Mouse (Mus musculus) lung, postnatal 36 days (tissue): ENCODE results near the gene Slc22a5.

Source experiments
- DNase-seq: peaks from one replicate; pipeline ENCODE4 v3.0.0; 2022; ENCODE audit warnings: mixed read lengths

Slc22a5 gene

DNA sequence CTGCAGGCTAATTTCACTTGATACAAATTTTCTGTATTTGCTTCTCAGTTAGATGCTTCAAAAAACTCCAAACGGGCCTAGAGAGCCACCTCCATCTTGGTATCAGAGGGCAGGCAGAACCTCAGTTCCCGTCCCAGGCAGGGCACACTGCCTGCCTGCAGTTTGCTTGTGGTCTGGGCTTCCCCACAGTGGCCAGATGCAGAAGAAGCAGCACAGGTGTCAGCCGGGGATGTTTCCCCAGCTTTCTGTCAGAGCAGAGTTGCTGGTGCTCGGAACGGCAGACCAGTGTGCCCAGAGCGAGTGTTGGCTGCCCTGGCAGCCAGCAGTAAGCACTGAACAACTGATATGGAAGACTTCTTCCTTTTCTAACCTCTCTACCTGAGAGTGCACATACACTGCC, 52.3 kb downstream of the Slc22a5 start:
- DNase-seq = no peak

- no peak for DNase-seq
These were observed 53.7 kb downstream of the Slc22a5 start for GRCm38 (mm10) chr11:53837731-53838130.

GRCm38 (mm10) chr11:53835379-53836010, 56.0 kb downstream of the Slc22a5 start:
- DNase-seq = no peak

- no peak for DNase-seq
These were observed 66.1 kb downstream of the Slc22a5 start for GRCm38 (mm10) chr11:53825409-53825808.

GRCm38 (mm10) chr11:53821945-53822338, 69.5 kb downstream of the Slc22a5 start:
- DNase-seq = no peak

DNA sequence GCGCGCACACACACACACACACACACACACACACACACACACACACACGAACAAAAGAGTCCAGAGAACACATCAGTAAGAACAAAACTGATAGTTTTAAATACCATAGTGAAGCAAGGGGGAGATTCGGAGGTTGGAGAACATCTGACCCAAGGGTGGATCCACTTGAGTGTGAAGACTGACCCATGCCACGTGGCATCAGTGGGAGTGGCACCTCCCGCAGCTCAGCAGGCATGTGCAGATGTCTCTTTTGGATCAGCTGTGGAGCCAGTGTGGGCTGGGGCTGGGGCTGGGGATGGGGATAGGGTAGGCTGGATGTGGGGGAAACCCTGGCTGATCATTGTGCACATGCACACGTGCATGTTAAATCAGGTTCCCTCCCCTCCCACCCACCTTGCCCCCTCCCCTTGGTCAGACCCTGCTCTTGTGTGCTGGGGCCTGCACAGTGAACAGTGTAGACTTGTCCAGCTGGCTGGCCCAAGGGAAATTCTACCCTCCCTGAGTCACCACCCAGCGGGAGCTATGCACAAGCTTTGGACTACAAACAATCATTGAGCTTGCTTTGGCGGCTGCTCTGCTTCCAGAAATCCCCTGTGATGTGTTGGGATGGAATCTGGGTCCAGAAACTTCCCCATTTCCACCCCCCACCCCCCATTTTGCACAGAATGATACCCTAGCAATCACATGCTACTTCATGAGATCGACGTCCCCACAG, 70.1 kb downstream of the Slc22a5 start:
- DNase-seq = no peak

- no peak for DNase-seq
These were observed 70.8 kb downstream of the Slc22a5 start for GRCm38 (mm10) chr11:53820516-53821170.

DNA sequence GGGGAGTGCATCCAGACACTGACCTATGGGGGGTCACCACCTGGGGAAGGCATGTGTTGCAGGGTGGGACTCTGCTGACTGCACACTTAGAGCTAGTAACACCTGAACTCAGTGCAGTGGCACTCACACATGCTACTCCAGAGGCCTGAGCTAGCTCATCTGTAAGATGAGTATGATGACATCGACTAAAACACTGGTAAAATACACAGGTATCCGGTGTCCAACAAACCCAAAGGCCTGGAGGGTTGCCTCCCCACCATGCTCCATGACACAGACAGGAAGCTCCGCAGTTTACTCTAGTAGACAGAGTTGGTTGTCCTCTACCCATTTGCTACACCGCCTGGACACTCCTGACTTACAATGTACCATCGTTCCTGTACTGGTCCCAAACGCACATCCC, 71.9 kb downstream of the Slc22a5 start:
- no peak for DNase-seq

GRCm38 (mm10) chr11:53818794-53819193, 72.7 kb downstream of the Slc22a5 start:
- DNase-seq = peak; percentile 71

DNA sequence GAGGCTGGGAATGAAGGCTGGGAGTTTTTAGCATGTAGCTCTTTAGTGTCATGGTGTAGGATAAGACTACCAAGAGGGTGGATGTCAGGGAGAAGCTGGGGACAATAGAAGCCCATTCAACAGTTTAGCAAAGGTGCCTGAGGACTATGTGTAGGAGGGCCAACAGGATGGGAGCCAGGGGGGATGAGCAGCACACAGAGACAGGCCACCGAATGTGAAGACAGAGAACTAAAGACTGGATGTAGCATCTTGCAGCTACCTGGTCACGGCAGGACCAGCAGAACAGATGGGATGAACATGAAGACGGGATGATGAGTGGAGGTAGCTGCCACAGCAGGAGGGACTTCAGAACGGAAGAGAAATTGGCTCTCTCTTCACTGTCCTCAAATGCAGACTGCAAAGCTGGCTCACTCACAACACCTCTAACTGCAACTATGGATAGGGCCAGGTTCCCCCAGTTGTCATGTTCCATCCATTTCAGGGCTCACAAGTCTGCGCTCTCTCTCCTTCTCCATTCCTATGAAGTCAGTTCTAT, 74.6 kb downstream of the Slc22a5 start:
- no peak for DNase-seq

GRCm38 (mm10) chr11:53814810-53815209, 76.7 kb downstream of the Slc22a5 start:
- no peak for DNase-seq
